Mouse (Mus musculus) left cerebral cortex, adult 2 months (tissue): ENCODE data around the gene Itga10. TPM values are rescaled to one million over a fixed set of nuclear protein-coding genes. Genes with fewer than 3 reads are reported as not detected.
A peak's percentile ranks its signal among the peaks of the same experiment; 100 is the strongest.

Source experiments
- DNase-seq, 2 experiments: peaks; one replicate each; pipeline ENCODE4 v3.0.0; 2021 to 2022; ENCODE audit warnings: low spot score in 2 of 2, mixed read lengths in 1 of 2; ENCODE audit errors: extremely low spot score in 1 of 2
- H3K27ac ChIP-seq: fragments of 200-600 bp; 2 replicates; pipeline ENCODE4 v1.8.1; 2022
- H3K4me3 ChIP-seq: fragments of 200-600 bp; 2 replicates; pipeline ENCODE4 v1.8.1; 2022
- CTCF ChIP-seq: fragments of 200-600 bp; IDR thresholded peaks from 2 replicates; pipeline ENCODE4 v1.8.1; 2022; ENCODE audit warnings: antibody characterized with exemption, mild to moderate bottlenecking, moderate library complexity
- intact Hi-C: fragments of 180-260 bp; cut with DNase I; formaldehyde crosslinking; loops from one replicate; pipeline ENCODE4 v1.15.1; 2025
- total RNA-seq, 2 experiments: library from RNA; stranded (reverse); gene quantifications; 2 replicates each; pipeline ENCODE4 v1.2.3; 2021

Gene Itga10
- total RNA-seq, 2 experiments from 2014 or later, result 2.9 to 3.6 TPM

GRCm38 (mm10) chr3:96706984-96707383, 61.6 kb downstream of the Itga10 start:
- Histone ChIP-seq H3K27ac (no peak overlapping the region), H3K4me3 (no peak overlapping the region)
- no peak for DNase-seq
- intact Hi-C loops, result no loop called here
- TF ChIP-seq CTCF, result no peak

GRCm38 (mm10) chr3:96707903-96708683, 62.7 kb downstream of the Itga10 start, which contains the start of gene Nudt17:
TSS of gene Nudt17 (minus strand) at chr3:96708562.
- intact Hi-C loops, result no loop called here
- peak within 1 kb of the TSS; percentile 60 for H3K27ac ChIP-seq
- DNase-seq, result peak; percentile 81 to 90
- TF ChIP-seq CTCF, result peak; percentile 100
- H3K4me3 ChIP-seq, result peak within 1 kb of the TSS; percentile 63

GRCm38 (mm10) chr3:96708684-96709064, 63.3 kb downstream of the Itga10 start:
- intact Hi-C loops, result no loop called here
- Histone ChIP-seq H3K27ac (no peak overlapping the region), H3K4me3 (peak overlapping the region; percentile 63)
- no peak for DNase-seq
- TF ChIP-seq CTCF, result no peak

Other genes starting within 250 kb of the Itga10 start
- gene BC107364, start 193.3 kb upstream of the Itga10 start, total RNA-seq, result not detected
- gene Hfe2, start 120.4 kb upstream of the Itga10 start, total RNA-seq, result 1 to 10 TPM; 1.7 to 1.8 TPM
- gene Txnip, start 87.6 kb upstream of the Itga10 start, total RNA-seq, result 10 to 100 TPM; 22.4 to 28.2 TPM
- not detected for gene Gm16253, start 68.6 kb upstream of the Itga10 start, total RNA-seq
- 10 to 100 TPM; 26.6 to 28.1 TPM for gene Polr3gl, start 51.4 kb upstream of the Itga10 start, total RNA-seq
- 10 to 100 TPM; 66.8 to 70.3 TPM for gene Ankrd34a, start 48.9 kb upstream of the Itga10 start, total RNA-seq
- 10 to 100 TPM; 18.6 to 21.5 TPM for gene Lix1l, start 44.4 kb upstream of the Itga10 start, total RNA-seq
- 10 to 100 TPM; 37.6 to 38.5 TPM for gene Rbm8a, start 15.7 kb upstream of the Itga10 start, total RNA-seq
- gene Pex11b, start 10.2 kb upstream of the Itga10 start, total RNA-seq, result 10 to 100 TPM; 53.0 to 56.3 TPM
- under 1 TPM; 0.41 to 0.68 TPM for gene Gm42957, start 10.1 kb upstream of the Itga10 start, total RNA-seq
- 1 to 10 TPM; 8.3 to 9.5 TPM for gene Ankrd35, start 24.5 kb downstream of the Itga10 start, total RNA-seq
- 10 to 100 TPM; 23.6 to 30.3 TPM for gene Pias3, start 50.8 kb downstream of the Itga10 start, total RNA-seq
- gene Nudt17, start 63.0 kb downstream of the Itga10 start, total RNA-seq, result 10 to 100 TPM in 1 of 2 experiments, 1 to 10 TPM in 1; 8.7 to 10.4 TPM
- 10 to 100 TPM; 22.7 to 25.3 TPM for gene Polr3c, start 82.0 kb downstream of the Itga10 start, total RNA-seq
- gene Rnf115, start 82.1 kb downstream of the Itga10 start, total RNA-seq, result 10 to 100 TPM; 58.3 to 61.9 TPM
- gene Pdzk1, start 183.7 kb downstream of the Itga10 start, total RNA-seq, result under 1 TPM in 1 of 2 experiments, not detected in 1; 0.14 TPM
- gene Cd160, start 183.8 kb downstream of the Itga10 start, total RNA-seq, result not detected